Mouse (Mus musculus) CH12.LX (cell line): ENCODE results near the gene Clpsl2. TPM values are rescaled to one million over a fixed set of nuclear protein-coding genes. Genes with fewer than 3 reads are reported as not detected.

Source experiments
- DNase-seq: peaks from one replicate; pipeline ENCODE4 v3.0.0-alpha.2; 2013; ENCODE audit errors: extremely low read depth
- H3K27ac ChIP-seq: 2 replicates; pipeline ENCODE4 v1.5.1; 2012; ENCODE audit warnings: low read depth, mild to moderate bottlenecking, control low read depth, moderate library complexity; ENCODE audit not compliant: insufficient read depth
- H3K27me3 ChIP-seq: replicated peaks from 2 replicates; pipeline ENCODE3; 2012; ENCODE audit warnings: inconsistent platforms
- H3K36me3 ChIP-seq, 2 experiments: replicated peaks in 1 of 2; 2 replicates each; pipeline versions ENCODE3 to v1.6.1; 2012; ENCODE audit warnings: inconsistent platforms in 1 of 2, low read length in 1 of 2, mild to moderate bottlenecking in 1 of 2, mixed read lengths in 1 of 2, moderate library complexity in 1 of 2; ENCODE audit not compliant: control insufficient read depth in 1 of 2, insufficient read depth in 1 of 2
- H3K4me1 ChIP-seq, 2 experiments: 2 replicates each; pipeline ENCODE4 v1.6.1; 2012; ENCODE audit warnings: inconsistent platforms in 1 of 2, moderate library complexity in 1 of 2; ENCODE audit not compliant: insufficient read depth in 2 of 2, control insufficient read depth in 1 of 2
- H3K4me2 ChIP-seq: 2 replicates; pipeline ENCODE4 v1.6.1; 2012; ENCODE audit warnings: low read depth, mild to moderate bottlenecking, control low read depth; ENCODE audit not compliant: poor library complexity, insufficient read depth, severe bottlenecking
- H3K4me3 ChIP-seq, 3 experiments: fragments of 150-350 bp in 1 of 3; sonication (generic) in 1 of 3; replicated peaks in 1 of 3; 2 replicates each; pipeline versions ENCODE3 to v1.5.1; 2011 to 2012; ENCODE audit warnings: low read depth in 2 of 3, low read length in 2 of 3, mild to moderate bottlenecking in 2 of 3, moderate library complexity in 2 of 3, control low read depth in 1 of 3, improper control_type of control experiment in 1 of 3, inconsistent platforms in 1 of 3, mixed read lengths in 1 of 3; ENCODE audit not compliant: poor library complexity in 1 of 3
- H3K79me2 ChIP-seq: replicated peaks from 2 replicates; pipeline ENCODE4 v1.6.1; 2012; ENCODE audit warnings: mild to moderate bottlenecking, moderate library complexity; ENCODE audit not compliant: control insufficient read depth, poor library complexity, insufficient read depth, severe bottlenecking; ENCODE audit errors: extremely low read depth
- H3K9ac ChIP-seq: 2 replicates; pipeline ENCODE4 v1.6.1; 2012; ENCODE audit warnings: low read depth, mild to moderate bottlenecking, control low read depth, moderate library complexity; ENCODE audit not compliant: insufficient read depth
- H3K9me3 ChIP-seq: replicated peaks from 2 replicates; pipeline ENCODE3; 2012; ENCODE audit warnings: low read length, inconsistent platforms, mixed read lengths
- CTCF ChIP-seq, 2 experiments: IDR thresholded peaks in 1 of 2; conservative IDR thresholded peaks in 1 of 2; 2 replicates each; pipeline ENCODE4 v1.5.1; 2011 to 2012; ENCODE audit warnings: low read depth in 2 of 2, low read length in 2 of 2, improper control_type of control experiment in 1 of 2, inconsistent platforms in 1 of 2, mild to moderate bottlenecking in 1 of 2, moderate library complexity in 1 of 2
- E2F4 ChIP-seq: IDR thresholded peaks from 2 replicates; pipeline ENCODE4 v1.6.1; 2011; ENCODE audit warnings: low read depth, low read length, improper control_type of control experiment; ENCODE audit not compliant: insufficient replicate concordance
- EP300 ChIP-seq: IDR thresholded peaks from 2 replicates; pipeline ENCODE4 v1.6.1; 2011; ENCODE audit warnings: low read length, improper control_type of control experiment
- IRF4 ChIP-seq: IDR thresholded peaks from 2 replicates; pipeline ENCODE4 v1.6.1; 2014; ENCODE audit warnings: low read depth, mild to moderate bottlenecking, inconsistent platforms, low read length, improper control_type of control experiment
- MAZ ChIP-seq: IDR thresholded peaks from 2 replicates; pipeline ENCODE4 v1.6.1; 2012; ENCODE audit warnings: low read depth, mild to moderate bottlenecking, inconsistent platforms, low read length, improper control_type of control experiment, moderate library complexity
- MXI1 ChIP-seq: IDR thresholded peaks from 2 replicates; pipeline ENCODE4 v1.6.1; 2011; ENCODE audit warnings: mild to moderate bottlenecking, low read depth, low read length, improper control_type of control experiment
- MYC ChIP-seq: IDR thresholded peaks from 2 replicates; pipeline ENCODE4 v1.6.1; 2011; ENCODE audit warnings: low read depth, mild to moderate bottlenecking, improper control_type of control experiment, low read length
- NELFE ChIP-seq: IDR thresholded peaks from 2 replicates; pipeline ENCODE4 v1.6.1; 2011; ENCODE audit warnings: low read depth, low read length, improper control_type of control experiment
- NRF1 ChIP-seq: IDR thresholded peaks from 2 replicates; pipeline ENCODE4 v1.6.1; 2014; ENCODE audit warnings: low read depth, mild to moderate bottlenecking, inconsistent platforms, low read length, improper control_type of control experiment, moderate library complexity
- PAX5 ChIP-seq: IDR thresholded peaks from 2 replicates; pipeline ENCODE4 v1.6.1; 2012; ENCODE audit warnings: low read length, inconsistent platforms, mixed read lengths
- POLR2A ChIP-seq: IDR thresholded peaks from 2 replicates; pipeline ENCODE4 v1.6.1; 2011; ENCODE audit warnings: low read depth, mild to moderate bottlenecking, improper control_type of control experiment, low read length
- SMC3 ChIP-seq: IDR thresholded peaks from 2 replicates; pipeline ENCODE4 v1.6.1; 2011; ENCODE audit warnings: low read depth, low read length, improper control_type of control experiment
- TBP ChIP-seq: conservative IDR thresholded peaks from 2 replicates; pipeline ENCODE4 v1.6.1; 2011; ENCODE audit warnings: low read depth, low read length, improper control_type of control experiment
- TCF12 ChIP-seq: IDR thresholded peaks from 2 replicates; pipeline ENCODE4 v1.6.1; 2014; ENCODE audit warnings: low read depth, mild to moderate bottlenecking, inconsistent platforms, low read length, improper control_type of control experiment
- USF1 ChIP-seq: IDR thresholded peaks from 2 replicates; pipeline ENCODE4 v1.6.1; 2014; ENCODE audit warnings: low read depth, mild to moderate bottlenecking, inconsistent platforms, low read length, improper control_type of control experiment
- ZMIZ1 ChIP-seq: IDR thresholded peaks from 2 replicates; pipeline ENCODE4 v1.6.1; 2012; ENCODE audit warnings: low read depth, mild to moderate bottlenecking, inconsistent platforms, low read length, improper control_type of control experiment
- dilution Hi-C: fragments of 300-500 bp; cut with MboI; formaldehyde crosslinking; loops from 2 replicates; pipeline ENCODE4 v1.14.3; 2020; ENCODE audit warnings: low sequenced_read_pairs; ENCODE audit not compliant: extremely low pct_unique_long_range_greater_than_20kb, extremely low pct_ligation_motif_present
- in situ Hi-C: fragments of 300-500 bp; cut with MboI; formaldehyde crosslinking; loops from 3 replicates; pipeline ENCODE4 v1.14.3; 2019; ENCODE audit warnings: low sequenced_read_pairs, low pct_ligation_motif_present, low pct_unique_long_range_greater_than_20kb, mixed read lengths
- polyA plus RNA-seq: library from polyadenylated mRNA; unstranded; fragments of >175 nt; gene quantifications from 2 replicates; pipeline ENCODE4 v1.2.1, GENCODE M21; 2012; ENCODE audit warnings: low read depth; ENCODE audit not compliant: insufficient read length
- total RNA-seq, 2 experiments: library from RNA; depleted of rRNA; stranded (reverse); fragments of 300-350 nt in 1 of 2; fragments of >200 nt in 1 of 2; gene quantifications; 2 replicates each; pipeline ENCODE4 v1.2.3; 2012 to 2014

Gene Clpsl2
- total and polyA plus RNA-seq, 3 experiments: not detected

DNA sequence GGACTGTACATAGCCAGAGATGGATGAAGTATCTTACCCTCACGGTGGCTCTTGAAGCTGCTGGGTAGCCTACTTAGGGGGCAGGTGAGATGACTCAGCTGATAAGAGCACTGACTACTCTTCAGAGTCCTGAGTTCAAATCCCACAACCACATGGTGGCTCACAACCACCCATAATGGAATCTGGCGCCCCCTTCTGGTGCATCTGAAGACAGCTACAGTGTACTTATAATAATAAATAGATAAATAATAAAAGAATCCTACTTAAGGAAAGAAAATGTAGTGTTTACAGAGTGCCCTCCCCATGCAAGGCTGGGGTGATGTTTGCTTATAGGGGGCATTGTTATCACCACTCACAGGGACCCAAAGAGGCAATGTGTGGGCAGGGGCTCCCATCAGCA is 31.8 kb downstream of the Clpsl2 start:
- DNase-seq: no peak
- TF ChIP-seq MAZ (no peak), CTCF (conservative IDR thresholded peaks at IDR 0.05 in 1 of 2, IDR thresholded peaks at IDR 0.05 in 1 of 2; ENCODE audit: low read depth in 2 of 2, low read length in 2 of 2) (peak in 1 of 2 experiments; percentile 37; a peak in 2 of 4 replicates)
- Histone ChIP-seq H3K36me3 (no peaks in the 10 kb centered on the region), H3K9ac (no peak overlapping the region), H3K27ac (no peak overlapping the region), H3K79me2 (no peaks in the 10 kb centered on the region), H3K4me3 (no peak overlapping the region), H3K9me3 (peaks cover 6% of the 10 kb centered on the region), H3K4me1 (no peaks in the 10 kb centered on the region; a peak in 1 of 4 replicates), H3K27me3 (peaks cover 7% of the 10 kb centered on the region), H3K4me2 (no peak overlapping the region)
- in situ Hi-C loops: no loop called here
- dilution Hi-C loops: no loop called here

DNA sequence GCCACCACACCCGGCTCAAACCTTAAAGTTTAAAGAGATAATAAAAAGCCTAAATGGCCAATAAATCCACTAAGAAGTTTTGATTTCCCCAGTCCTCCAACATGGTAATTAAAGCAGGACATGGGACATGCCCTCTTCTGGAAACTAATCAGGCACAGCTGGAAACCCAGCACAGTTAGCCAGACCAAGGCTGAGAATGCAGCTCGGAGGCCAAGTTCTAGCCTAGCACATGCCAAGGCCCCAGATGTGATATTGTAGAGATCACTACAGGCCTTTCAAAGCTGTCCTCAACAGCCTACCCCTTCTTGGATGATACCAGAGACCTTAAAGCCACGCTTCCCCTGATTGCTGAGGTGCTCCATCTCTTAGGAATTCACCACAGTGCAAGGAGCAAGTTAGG is 37.3 kb downstream of the Clpsl2 start:
- H3K4me1 ChIP-seq: no peaks in the 10 kb centered on the region; a peak in 1 of 4 replicates
- H3K36me3 ChIP-seq: peaks cover 38 to 47% of the 10 kb centered on the region in 2 experiments
- H3K27ac ChIP-seq: no peak overlapping the region
- H3K27me3 ChIP-seq: no peaks in the 10 kb centered on the region
- H3K9me3 ChIP-seq: no peaks in the 10 kb centered on the region
- DNase-seq: no peak
- no peak overlapping the region for H3K4me3 ChIP-seq
- H3K79me2 ChIP-seq: no peaks in the 10 kb centered on the region
- TF ChIP-seq TBP (no peak), E2F4 (no peak), MXI1 (no peak), SMC3 (no peak), MYC (no peak), USF1 (no peak), CTCF (conservative IDR thresholded peaks at IDR 0.05 in 1 of 2, IDR thresholded peaks at IDR 0.05 in 1 of 2; ENCODE audit: low read depth in 2 of 2, low read length in 2 of 2) (no peak), IRF4 (no peak), PAX5 (no peak), MAZ (no peak), ZMIZ1 (no peak), TCF12 (no peak), NELFE (no peak), POLR2A (no peak)
- TF ChIP-seq, all 38 proteins: peak for 0
- Histone ChIP-seq H3K9ac (no peak overlapping the region), H3K4me2 (no peak overlapping the region)
- dilution Hi-C loops: no loop called here
- in situ Hi-C loops: no loop called here

DNA sequence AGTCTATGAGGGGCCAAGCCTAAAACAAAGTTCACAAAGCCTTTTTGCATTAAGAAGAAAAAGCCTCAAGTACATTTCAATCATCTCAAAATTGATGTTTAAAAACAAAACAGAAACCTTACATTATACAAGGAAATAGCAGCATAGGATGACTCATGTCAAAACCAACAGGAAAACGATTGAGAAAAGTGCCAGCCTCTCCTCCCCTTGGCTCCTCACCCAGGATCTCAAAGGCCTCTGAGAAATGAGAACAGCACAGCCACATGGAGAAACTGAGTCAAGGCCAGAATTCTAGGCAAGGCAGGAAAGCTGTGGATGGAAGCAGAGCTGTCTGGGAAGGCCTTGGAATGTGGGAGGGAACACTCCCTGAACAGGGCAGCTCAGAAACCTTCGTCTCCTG is 39.4 kb downstream of the Clpsl2 start:
- Histone ChIP-seq H3K4me2 (no peak overlapping the region), H3K9me3 (no peaks in the 10 kb centered on the region), H3K36me3 (peaks cover 57 to 68% of the 10 kb centered on the region in 2 experiments), H3K4me1 (no peaks in the 10 kb centered on the region; a peak in 1 of 4 replicates), H3K27ac (no peak overlapping the region), H3K27me3 (no peaks in the 10 kb centered on the region), H3K9ac (no peak overlapping the region), H3K79me2 (no peaks in the 10 kb centered on the region), H3K4me3 (no peak overlapping the region)
- dilution Hi-C loops: no loop called here
- DNase-seq: no peak
- in situ Hi-C loops: no loop called here
- no peak for TF ChIP-seq NRF1
- no peak for TF ChIP-seq EP300
- TF ChIP-seq PAX5: no peak
- TF ChIP-seq POLR2A: no peak
- no peak for TF ChIP-seq MXI1
